Mouse (Mus musculus) small intestine, adult 2 months (tissue): ENCODE measurements around the gene 1500015O10Rik.

Source experiments
- CTCF ChIP-seq: fragments of 200-500 bp; IDR thresholded peaks from 2 replicates; pipeline ENCODE4 v1.5.1; 2012; ENCODE audit warnings: low read depth, mild to moderate bottlenecking, control low read depth, inconsistent platforms, low read length, moderate library complexity, mixed read lengths; ENCODE audit not compliant: insufficient replicate concordance, insufficient read length; ENCODE audit errors: extremely low read depth
- POLR2A ChIP-seq: fragments of 200-500 bp; IDR thresholded peaks from 2 replicates; pipeline ENCODE4 v1.6.1; 2012; ENCODE audit warnings: low read depth, mild to moderate bottlenecking, control low read depth, inconsistent platforms, low read length, moderate library complexity

GRCm38 (mm10) chr1:43690507-43690906 is 39.9 kb upstream of the 1500015O10Rik start:
- no peak for TF ChIP-seq CTCF
- TF ChIP-seq POLR2A = no peak
